Mouse (Mus musculus) liver, adult 2 months (tissue): ENCODE results near the gene Hspbap1. TPM values are rescaled to one million over a fixed set of nuclear protein-coding genes. Genes with fewer than 3 reads are reported as not detected.

Experiments used
- DNase-seq: peaks from one replicate; pipeline ENCODE4 v3.0.0-alpha.2; 2011; ENCODE audit warnings: low read depth, low spot score; ENCODE audit errors: extremely low read depth
- H3K27ac ChIP-seq: fragments of 200-500 bp; replicated peaks from 2 replicates; pipeline ENCODE4 v1.5.1; 2012; ENCODE audit warnings: low read depth, mild to moderate bottlenecking, control low read depth, inconsistent platforms, low read length; ENCODE audit not compliant: insufficient read depth
- H3K27me3 ChIP-seq: fragments of 200-500 bp; 2 replicates; pipeline ENCODE4 v1.6.1; 2012; ENCODE audit warnings: mild to moderate bottlenecking, moderate library complexity, low read length, inconsistent platforms; ENCODE audit not compliant: control insufficient read depth, insufficient read depth
- H3K36me3 ChIP-seq: fragments of 200-500 bp; 2 replicates; pipeline ENCODE4 v1.6.1; 2012; ENCODE audit warnings: low read length, inconsistent platforms; ENCODE audit not compliant: control insufficient read depth, insufficient read depth
- H3K4me1 ChIP-seq: fragments of 200-500 bp; 2 replicates; pipeline ENCODE4 v1.6.1; 2011; ENCODE audit warnings: low read length; ENCODE audit not compliant: control insufficient read depth, insufficient read depth
- H3K4me3 ChIP-seq: fragments of 200-500 bp; 2 replicates; pipeline ENCODE4 v1.5.1; 2011; ENCODE audit warnings: low read depth, mild to moderate bottlenecking, control low read depth, low read length, moderate library complexity; ENCODE audit not compliant: insufficient read depth
- H3K79me2 ChIP-seq: fragments of 200-500 bp; 2 replicates; pipeline ENCODE4 v1.6.1; 2012; ENCODE audit warnings: inconsistent platforms, mild to moderate bottlenecking, low read length, moderate library complexity; ENCODE audit not compliant: control insufficient read depth, insufficient read depth
- H3K9ac ChIP-seq: fragments of 200-500 bp; 2 replicates; pipeline ENCODE4 v1.6.1; 2012; ENCODE audit warnings: low read depth, mild to moderate bottlenecking, control low read depth, inconsistent platforms, low read length
- CTCF ChIP-seq: fragments of 200-500 bp; IDR thresholded peaks from 2 replicates; pipeline ENCODE4 v1.5.1; 2011; ENCODE audit warnings: low read depth, low read length, control low read depth
- POLR2A ChIP-seq: fragments of 200-500 bp; IDR thresholded peaks from 2 replicates; pipeline ENCODE4 v1.6.1; 2011; ENCODE audit warnings: low read length, control low read depth; ENCODE audit not compliant: insufficient read depth; ENCODE audit errors: extremely low read depth
- WGBS: fragments of 180-500 bp; shearing (Covaris S2); methylation state at CpG from one replicate; pipeline ENCODE4 v1.1.7; 2018; 5-methylcytosine and 5-hydroxymethylcytosine counted together
- polyA plus RNA-seq: library from polyadenylated mRNA; depleted of rRNA; stranded (reverse); fragments of >200 nt; gene quantifications from 2 replicates; pipeline ENCODE4 v1.2.3, GENCODE M21; 2012
- total RNA-seq: library from RNA; depleted of rRNA; stranded (reverse); fragments of >200 nt; gene quantifications from 2 replicates; pipeline ENCODE4 v1.2.3, GENCODE M21; 2014

The Hspbap1 gene
- total and polyA plus RNA-seq, 2 experiments, result 1.7 to 2.0 TPM

- Histone ChIP-seq H3K4me3 (no peak overlapping the region), H3K9ac (no peak overlapping the region), H3K4me1 (peaks cover 3% of the 10 kb centered on the region; the same call in 1 of the 2 replicates), H3K79me2 (no peaks in the 10 kb centered on the region), H3K36me3 (no peaks in the 10 kb centered on the region), H3K27me3 (no peaks in the 10 kb centered on the region), H3K27ac (no peak overlapping the region)
- no peak for DNase-seq
- no peak for TF ChIP-seq POLR2A
- TF ChIP-seq CTCF, result no peak
- WGBS, result 94% methylated on average over 6 of the region's 6 CpGs
Measured at GRCm38 (mm10) chr16:35788330-35788729, 18.2 kb downstream of the Hspbap1 start.

DNA sequence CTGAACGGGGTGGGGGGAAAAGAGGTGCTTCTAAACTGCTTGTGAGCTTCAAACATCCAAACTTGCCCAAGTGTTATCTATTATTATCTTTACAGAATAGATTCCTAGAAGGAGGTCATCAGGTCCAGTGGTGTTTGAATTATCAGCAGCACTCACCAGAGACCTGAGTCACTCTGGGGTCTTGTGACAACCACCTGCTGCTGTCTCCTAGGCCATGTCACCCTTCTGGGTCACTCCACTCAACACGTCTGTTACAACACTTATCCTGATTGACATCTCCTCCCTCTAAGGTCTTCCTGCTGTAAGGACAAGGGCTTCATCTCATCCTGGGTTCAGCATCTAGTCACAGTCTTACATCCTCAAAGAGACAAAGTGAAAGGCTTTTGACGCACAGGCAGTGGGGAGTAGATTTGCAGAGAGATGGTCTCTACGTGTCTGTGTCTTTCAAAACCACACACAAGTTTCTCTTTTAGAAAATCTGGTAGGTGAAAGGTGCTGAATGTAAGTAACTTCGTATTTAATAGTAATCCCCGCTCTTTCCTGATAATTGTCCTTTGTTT is 21.9 kb downstream of the Hspbap1 start:
- no peak for TF ChIP-seq POLR2A
- no peak for TF ChIP-seq CTCF

GRCm38 (mm10) chr16:35802163-35802562 is 32.0 kb downstream of the Hspbap1 start:
- Histone ChIP-seq H3K4me3 (no peak overlapping the region), H3K27me3 (no peaks in the 10 kb centered on the region), H3K9ac (no peak overlapping the region), H3K4me1 (no peaks in the 10 kb centered on the region), H3K79me2 (no peaks in the 10 kb centered on the region), H3K27ac (no peak overlapping the region), H3K36me3 (peaks cover 3% of the 10 kb centered on the region; the same call in 1 of the 2 replicates)
- no peak for DNase-seq
- WGBS, result 89% methylated on average over 7 of the region's 7 CpGs
- no peak for TF ChIP-seq POLR2A
- TF ChIP-seq CTCF, result no peak

More for the DNA sequence above, 21.9 kb downstream of the Hspbap1 start:
- H3K27ac ChIP-seq, result no peak overlapping the region
- 89% methylated on average over 6 of the region's 6 CpGs for WGBS
- DNase-seq, result no peak
- no peak overlapping the region for H3K9ac ChIP-seq
- no peaks in the 10 kb centered on the region for H3K79me2 ChIP-seq
- peaks cover 3% of the 10 kb centered on the region; the same call in 1 of the 2 replicates for H3K4me1 ChIP-seq
- H3K27me3 ChIP-seq, result no peaks in the 10 kb centered on the region
- no peak overlapping the region for H3K4me3 ChIP-seq
- no peaks in the 10 kb centered on the region for H3K36me3 ChIP-seq

- peaks cover 3% of the 10 kb centered on the region; the same call in 1 of the 2 replicates for H3K36me3 ChIP-seq
- H3K27ac ChIP-seq, result no peak overlapping the region
- TF ChIP-seq CTCF (no peak), POLR2A (no peak)
- no peak for DNase-seq
- H3K4me1 ChIP-seq, result no peaks in the 10 kb centered on the region
- no peak overlapping the region for H3K4me3 ChIP-seq
- no peaks in the 10 kb centered on the region for H3K27me3 ChIP-seq
- H3K79me2 ChIP-seq, result no peaks in the 10 kb centered on the region
- no peak overlapping the region for H3K9ac ChIP-seq
- 87% methylated on average over 4 of the region's 4 CpGs for WGBS
Measured at GRCm38 (mm10) chr16:35803723-35804122, 33.5 kb downstream of the Hspbap1 start.

DNA sequence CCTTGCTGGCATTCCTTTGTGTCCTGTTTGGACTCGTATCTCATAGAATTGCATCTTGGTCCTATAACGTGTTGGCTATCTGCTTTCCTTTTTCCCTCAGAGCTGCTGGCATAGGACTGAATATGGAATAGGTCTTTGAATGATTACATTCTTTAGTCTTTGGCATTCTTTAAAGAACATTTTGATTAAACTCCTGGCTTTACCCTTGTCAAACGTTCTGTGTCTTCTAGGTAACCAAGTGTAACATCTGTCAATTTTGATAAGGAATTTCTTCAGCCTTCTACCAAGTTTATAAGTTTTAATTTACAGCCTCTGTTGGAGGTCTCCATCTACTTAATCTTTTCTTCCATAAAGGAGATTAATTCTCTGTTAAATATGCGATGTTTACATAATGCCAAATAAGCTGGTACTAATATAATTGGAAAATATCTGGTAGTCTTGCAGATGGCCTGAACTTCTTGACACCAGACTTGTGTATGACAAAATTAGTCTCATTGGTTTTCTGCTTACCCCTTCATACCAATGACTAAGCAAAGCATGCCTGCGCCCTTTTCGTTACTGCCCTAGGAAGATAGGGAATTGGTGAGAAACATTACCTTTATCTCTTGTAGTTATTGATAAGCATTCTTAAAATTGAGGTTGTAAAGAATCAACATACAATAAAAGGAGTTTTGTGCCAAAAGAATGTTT is 36.9 kb downstream of the Hspbap1 start:
- Histone ChIP-seq H3K4me1 (no peaks in the 10 kb centered on the region), H3K27ac (no peak overlapping the region), H3K9ac (no peak overlapping the region), H3K27me3 (no peaks in the 10 kb centered on the region), H3K4me3 (no peak overlapping the region), H3K36me3 (peaks cover 3% of the 10 kb centered on the region; the same call in 1 of the 2 replicates), H3K79me2 (no peaks in the 10 kb centered on the region)
- WGBS, result 83% methylated on average over 6 of the region's 6 CpGs
- DNase-seq, result no peak
- TF ChIP-seq POLR2A (no peak), CTCF (no peak)

- DNase-seq, result peak; percentile 92
Measured at GRCm38 (mm10) chr16:35807663-35807992, 37.5 kb downstream of the Hspbap1 start.

More at GRCm38 (mm10) chr16:35807663-35807992, 37.5 kb downstream of the Hspbap1 start:
- 24% methylated on average over 4 of the region's 4 CpGs for WGBS
- H3K36me3 ChIP-seq, result peaks cover 3% of the 10 kb centered on the region; the same call in 1 of the 2 replicates
- H3K9ac ChIP-seq, result no peak overlapping the region
- H3K4me3 ChIP-seq, result no peak overlapping the region
- H3K4me1 ChIP-seq, result no peaks in the 10 kb centered on the region
- H3K79me2 ChIP-seq, result no peaks in the 10 kb centered on the region
- H3K27ac ChIP-seq, result no peak overlapping the region
- no peak for TF ChIP-seq CTCF
- TF ChIP-seq POLR2A, result no peak
- H3K27me3 ChIP-seq, result no peaks in the 10 kb centered on the region
